Mouse (Mus musculus): ENCODE data around the gene Fbxl3.

GRCm38 (mm10) chr14:103078006-103078912 is 21.1 kb downstream of the Fbxl3 start:
- no peak for TF ChIP-seq ZC3H11A (IDR thresholded peaks at IDR 0.05; ENCODE audit: borderline replicate concordance, low read depth, low read length)
- no peak for TF ChIP-seq MAFK (IDR thresholded peaks at IDR 0.05; ENCODE audit: insufficient read depth, low read depth, low read length)

All from ES-E14 (cell line).